Mouse (Mus musculus) stomach, embryonic 15.5 days (tissue): ENCODE data around the gene Tnfrsf26. TPM values are rescaled to one million over a fixed set of nuclear protein-coding genes. Genes with fewer than 3 reads are reported as not detected.

Experiments
- ATAC-seq: fragments of 200-750 bp; cut with Nextera tagmentation; 2 replicates; pipeline ENCODE4 v1.8.0; 2017; ENCODE audit warnings: low read depth, moderate number of reproducible peaks, moderate TSS enrichment; ENCODE audit not compliant: insufficient read depth, low FRiP score
- H3K27ac ChIP-seq: fragments of 300-500 bp; sonication (generic); 2 replicates; pipeline ENCODE4 v1.5.1; 2015; ENCODE audit warnings: mild to moderate bottlenecking, inconsistent platforms
- H3K27me3 ChIP-seq: fragments of 300-500 bp; sonication (generic); replicated peaks from 2 replicates; pipeline ENCODE4 v1.6.1; 2015; ENCODE audit warnings: inconsistent platforms
- H3K36me3 ChIP-seq: fragments of 300-500 bp; sonication (generic); 2 replicates; pipeline ENCODE4 v1.6.1; 2015; ENCODE audit warnings: inconsistent platforms
- H3K4me1 ChIP-seq: fragments of 300-500 bp; sonication (generic); 2 replicates; pipeline ENCODE4 v1.6.1; 2015; ENCODE audit warnings: inconsistent platforms
- H3K4me2 ChIP-seq: fragments of 300-500 bp; sonication (generic); 2 replicates; pipeline ENCODE4 v1.6.1; 2015; ENCODE audit warnings: mild to moderate bottlenecking, inconsistent platforms
- H3K4me3 ChIP-seq: fragments of 300-500 bp; sonication (generic); replicated peaks from 2 replicates; pipeline ENCODE4 v1.5.1; 2015; ENCODE audit warnings: inconsistent platforms
- H3K9ac ChIP-seq: fragments of 300-500 bp; sonication (generic); 2 replicates; pipeline ENCODE4 v1.6.1; 2015; ENCODE audit warnings: inconsistent platforms
- H3K9me3 ChIP-seq: fragments of 300-500 bp; sonication (generic); 2 replicates; pipeline ENCODE4 v1.6.1; 2016; ENCODE audit warnings: inconsistent platforms
- WGBS: fragments of 180-500 bp; shearing (Covaris S2); methylation state at CpG from one replicate; pipeline ENCODE4 v1.1.7; 2015; 5-methylcytosine and 5-hydroxymethylcytosine counted together
- microRNA-seq: library from miRNA; unstranded; fragments of <30 nt; microRNA quantifications from one replicate; pipeline ENCODE4, GENCODE M21; 2016
- polyA plus RNA-seq: library from polyadenylated mRNA; unstranded; fragments of >200 nt; fragmentation: Nextera tagmentation; extraction: Ambion mirVana; gene quantifications from 2 replicates; pipeline ENCODE4 v1.2.1, GENCODE M21; 2015

Tnfrsf26 gene
- polyA plus RNA-seq, 1 experiment from 2014 or later, result 0.48 TPM

DNA sequence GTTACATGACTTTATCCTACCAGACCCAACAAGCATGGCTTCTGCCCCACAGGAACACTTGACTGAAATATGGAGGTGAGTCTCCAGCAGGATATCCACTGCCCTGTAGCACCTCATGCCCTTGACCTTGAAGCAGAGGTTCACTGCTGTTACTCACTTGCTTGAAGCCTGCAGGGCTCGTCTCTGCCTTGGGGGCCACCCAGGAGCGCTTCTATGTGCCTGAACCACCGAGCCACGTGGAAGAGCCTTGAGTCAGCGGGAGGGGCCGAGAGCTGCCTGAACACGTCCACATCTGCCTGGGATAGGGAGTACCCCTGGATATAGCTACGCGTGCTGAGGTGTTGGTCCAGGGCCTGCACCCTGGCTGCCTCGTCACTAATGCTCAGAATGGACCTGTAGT is 36.3 kb downstream of the Tnfrsf26 start:
- ATAC-seq, result no peak
- Histone ChIP-seq H3K4me2 (no peak overlapping the region), H3K9me3 (no peaks in the 10 kb centered on the region), H3K4me3 (no peak overlapping the region), H3K4me1 (peaks cover 6% of the 10 kb centered on the region; the same call in 1 of the 2 replicates), H3K36me3 (peaks cover 9% of the 10 kb centered on the region), H3K27me3 (no peaks in the 10 kb centered on the region), H3K9ac (no peak overlapping the region), H3K27ac (no peak overlapping the region)
- 78% methylated on average over 10 of the region's 10 CpGs for WGBS

DNA sequence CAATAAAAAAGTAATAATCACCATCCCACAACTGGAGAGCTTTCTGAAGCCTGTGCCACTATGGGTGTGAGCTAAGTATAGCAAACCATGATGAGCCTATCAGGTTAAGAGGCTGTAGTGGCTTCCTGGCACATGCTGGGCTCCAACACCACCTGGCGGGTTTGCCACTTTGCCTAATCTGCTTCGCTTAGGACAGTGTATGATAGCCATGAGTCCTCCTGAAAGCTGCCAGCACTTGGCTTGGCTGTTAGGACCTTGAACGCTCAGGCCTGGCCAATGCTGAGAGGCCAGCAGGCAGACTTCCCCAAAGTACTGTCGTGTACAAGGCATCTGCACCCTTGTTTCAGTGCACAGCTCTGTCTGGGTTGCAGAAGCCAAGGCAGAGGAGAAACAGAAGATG is 40.5 kb downstream of the Tnfrsf26 start:
- Histone ChIP-seq H3K4me1 (no peaks in the 10 kb centered on the region), H3K27me3 (no peaks in the 10 kb centered on the region), H3K36me3 (peaks cover 39% of the 10 kb centered on the region), H3K9me3 (no peaks in the 10 kb centered on the region), H3K9ac (no peak overlapping the region), H3K27ac (no peak overlapping the region), H3K4me3 (no peak overlapping the region), H3K4me2 (no peak overlapping the region)
- 88% methylated on average over 4 of the region's 4 CpGs for WGBS
- no peak for ATAC-seq

DNA sequence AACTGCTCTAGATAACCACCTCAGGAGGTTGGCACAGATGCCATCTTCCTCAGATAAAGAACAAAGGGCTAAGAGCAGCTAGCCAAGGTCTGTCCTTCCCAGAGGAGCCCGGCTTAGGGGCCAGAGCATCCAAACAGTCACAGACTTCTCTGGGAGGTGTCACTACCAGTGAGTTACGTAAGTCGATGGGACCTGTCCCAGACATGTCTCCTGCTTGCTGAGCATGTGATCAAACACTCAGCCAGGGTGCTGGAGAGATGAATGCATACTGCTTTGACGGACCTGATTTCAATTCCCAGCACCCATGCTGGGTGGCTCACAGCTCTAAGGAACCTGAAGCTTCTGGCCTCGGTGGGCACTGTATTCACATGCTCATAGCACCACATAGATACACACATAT is 40.9 kb downstream of the Tnfrsf26 start:
- no peak overlapping the region for H3K9ac ChIP-seq
- H3K27ac ChIP-seq, result no peak overlapping the region
- H3K4me1 ChIP-seq, result no peaks in the 10 kb centered on the region
- H3K27me3 ChIP-seq, result no peaks in the 10 kb centered on the region
- no peak for ATAC-seq
- no peak overlapping the region for H3K4me2 ChIP-seq
- H3K36me3 ChIP-seq, result peaks cover 41% of the 10 kb centered on the region
- H3K9me3 ChIP-seq, result no peaks in the 10 kb centered on the region
- no peak overlapping the region for H3K4me3 ChIP-seq
- WGBS, result 86% methylated on average over 5 of the region's 5 CpGs

DNA sequence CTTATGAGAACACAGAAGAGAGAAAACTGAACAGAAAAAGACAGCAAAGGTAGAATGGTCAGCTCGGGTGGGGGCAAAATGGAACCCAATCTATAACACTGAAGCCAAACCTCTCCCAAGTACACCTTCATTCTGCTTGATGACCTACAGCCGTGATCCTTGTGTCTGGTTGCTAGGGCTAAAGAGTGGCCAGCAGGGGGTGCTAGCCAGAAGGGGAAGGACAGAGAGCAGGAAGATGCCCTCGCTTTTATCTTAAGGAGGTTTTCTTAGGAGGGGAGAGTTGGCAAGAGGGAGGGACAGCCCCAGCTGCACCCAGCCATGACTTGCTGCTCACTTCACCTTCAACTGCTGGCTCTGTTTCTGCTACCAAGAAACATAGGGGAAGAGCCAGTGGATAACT is 44.6 kb downstream of the Tnfrsf26 start:
- no peaks in the 10 kb centered on the region for H3K4me1 ChIP-seq
- no peak overlapping the region for H3K4me2 ChIP-seq
- no peak for ATAC-seq
- no peak overlapping the region for H3K9ac ChIP-seq
- no peaks in the 10 kb centered on the region for H3K9me3 ChIP-seq
- H3K36me3 ChIP-seq, result peaks cover 54% of the 10 kb centered on the region
- no peak overlapping the region for H3K4me3 ChIP-seq
- WGBS, result 29% methylated on average over 3 of the region's 3 CpGs
- no peak overlapping the region for H3K27ac ChIP-seq
- no peaks in the 10 kb centered on the region for H3K27me3 ChIP-seq

DNA sequence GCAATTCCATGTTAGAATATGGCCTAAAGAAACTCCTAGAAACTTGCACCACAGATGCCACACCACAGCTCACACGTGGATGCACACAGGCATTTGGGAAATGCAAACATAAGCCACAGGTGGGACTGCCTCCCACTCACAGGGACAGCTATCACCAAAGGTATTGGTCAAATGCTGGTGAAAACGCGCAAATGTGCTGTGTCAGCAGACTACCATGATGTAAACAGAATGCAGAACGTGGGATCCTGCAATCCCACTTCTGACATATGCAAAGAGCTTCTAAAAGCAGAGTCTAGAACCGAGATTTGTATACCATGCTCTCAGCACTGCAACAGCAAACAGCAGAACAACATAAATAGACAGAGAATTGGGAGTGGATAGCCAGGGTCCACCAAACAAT is 45.5 kb downstream of the Tnfrsf26 start:
- no peak for ATAC-seq
- Histone ChIP-seq H3K9me3 (no peaks in the 10 kb centered on the region), H3K36me3 (peaks cover 56% of the 10 kb centered on the region), H3K9ac (no peak overlapping the region), H3K4me2 (no peak overlapping the region), H3K4me1 (no peaks in the 10 kb centered on the region), H3K27ac (no peak overlapping the region), H3K4me3 (no peak overlapping the region), H3K27me3 (no peaks in the 10 kb centered on the region)
- WGBS, result 89% methylated on average over 5 of the region's 5 CpGs

DNA sequence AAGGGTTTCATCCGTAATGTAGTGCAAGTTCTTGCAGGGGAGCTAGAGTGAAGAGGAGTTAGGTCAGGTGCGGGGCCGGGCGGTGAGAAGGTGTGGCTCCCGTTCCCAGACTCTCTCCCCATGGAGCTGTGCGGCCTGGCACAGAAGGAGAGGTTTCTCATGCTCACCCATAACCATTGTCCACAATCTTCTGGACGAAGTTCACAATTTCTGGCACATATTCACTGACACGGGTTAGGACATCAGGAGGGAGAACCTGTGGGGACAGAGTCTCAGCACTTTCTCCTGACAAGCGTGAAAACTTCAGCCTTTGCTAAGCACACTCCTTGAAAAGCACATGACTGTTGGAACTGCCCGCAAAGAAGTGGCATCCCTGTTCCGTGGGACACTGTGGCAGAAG is 52.8 kb downstream of the Tnfrsf26 start:
- H3K27me3 ChIP-seq, result no peaks in the 10 kb centered on the region
- WGBS, result 94% methylated on average over 11 of the region's 11 CpGs
- ATAC-seq, result no peak

DNA sequence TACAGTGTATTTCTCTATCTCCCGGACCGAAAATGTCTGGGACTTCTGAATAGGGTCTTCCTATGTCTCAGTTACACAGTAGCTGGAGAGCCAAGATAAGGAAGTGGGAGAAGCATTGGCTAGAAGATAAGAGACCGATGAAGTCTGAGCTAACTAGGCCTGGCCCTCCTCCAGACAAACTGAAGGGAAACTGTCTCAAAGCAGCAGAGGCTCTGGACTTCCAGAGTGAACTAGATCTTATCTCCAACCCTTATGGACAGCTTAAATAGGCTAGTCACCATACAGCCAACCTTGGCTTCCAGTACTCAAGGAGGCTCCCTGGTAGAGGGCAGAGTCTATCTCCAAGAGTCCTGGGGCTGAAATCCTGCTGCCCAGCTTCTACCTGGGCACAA is 62.9 kb downstream of the Tnfrsf26 start:
- Histone ChIP-seq H3K9ac (no peak overlapping the region), H3K4me1 (no peaks in the 10 kb centered on the region), H3K36me3 (peaks cover 64% of the 10 kb centered on the region), H3K9me3 (no peaks in the 10 kb centered on the region), H3K4me2 (no peak overlapping the region), H3K27me3 (no peaks in the 10 kb centered on the region), H3K4me3 (no peak overlapping the region), H3K27ac (no peak overlapping the region)
- 84% methylated on average over 3 of the region's 3 CpGs for WGBS
- peak; percentile 75; the same call in 1 of the 2 replicates for ATAC-seq

More for the DNA sequence above, 52.8 kb downstream of the Tnfrsf26 start:
- Histone ChIP-seq H3K4me3 (no peak overlapping the region), H3K27ac (no peak overlapping the region), H3K9me3 (no peaks in the 10 kb centered on the region), H3K9ac (no peak overlapping the region), H3K4me2 (no peak overlapping the region), H3K4me1 (no peaks in the 10 kb centered on the region), H3K36me3 (peaks cover 76% of the 10 kb centered on the region)

DNA sequence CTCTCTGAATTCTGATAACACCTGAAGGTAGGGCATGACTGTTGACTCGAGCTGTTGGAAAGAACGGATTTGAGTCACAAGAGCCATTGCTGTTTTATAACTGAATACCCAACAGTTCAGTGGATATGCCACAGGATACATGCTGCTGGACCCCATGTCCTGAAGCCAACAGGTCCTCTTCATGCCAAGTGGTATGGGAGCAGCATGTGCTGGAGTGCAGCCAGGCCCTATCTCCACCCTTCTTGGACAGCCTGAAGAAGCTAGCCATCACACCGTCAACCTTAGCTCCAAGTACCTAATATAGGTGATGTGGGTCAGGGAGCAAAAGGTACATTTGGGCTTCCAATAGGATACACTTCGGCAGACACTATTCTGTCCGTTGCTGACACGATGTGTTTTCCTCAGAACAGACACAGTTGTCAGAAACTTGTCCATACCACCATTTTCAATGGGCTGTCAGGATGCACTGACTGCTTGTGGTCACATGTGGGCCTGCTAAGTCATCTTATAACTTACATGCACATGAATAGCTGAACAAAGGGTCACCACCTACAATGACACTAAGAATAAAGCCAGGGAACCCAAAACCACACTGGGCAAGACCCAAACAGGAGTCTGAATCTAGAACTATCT is 63.4 kb downstream of the Tnfrsf26 start:
- H3K27ac ChIP-seq, result no peak overlapping the region
- H3K27me3 ChIP-seq, result no peaks in the 10 kb centered on the region
- no peaks in the 10 kb centered on the region for H3K4me1 ChIP-seq
- H3K4me2 ChIP-seq, result no peak overlapping the region
- H3K9me3 ChIP-seq, result no peaks in the 10 kb centered on the region
- peaks cover 61% of the 10 kb centered on the region for H3K36me3 ChIP-seq
- no peak overlapping the region for H3K9ac ChIP-seq
- 88% methylated on average over 6 of the region's 6 CpGs for WGBS
- ATAC-seq, result no peak
- H3K4me3 ChIP-seq, result no peak overlapping the region

DNA sequence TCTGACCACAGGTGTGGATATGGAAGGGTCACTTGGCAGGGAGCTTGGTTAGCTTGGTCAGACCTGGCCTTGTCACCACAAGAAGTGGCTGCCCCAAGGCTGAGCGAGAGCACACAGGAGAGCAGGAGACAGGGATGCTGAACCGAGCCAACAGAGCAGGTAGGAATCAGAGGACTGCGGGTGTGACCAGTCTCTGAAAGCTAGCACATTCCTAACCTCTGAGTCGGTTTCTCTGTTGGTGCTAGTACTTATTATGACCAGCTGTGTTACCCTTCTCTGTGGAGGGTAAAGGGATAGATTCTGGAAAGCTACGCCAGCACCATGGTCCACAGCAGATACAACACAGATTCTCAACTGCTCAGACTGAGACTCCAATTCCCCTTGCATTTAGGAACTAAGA is 64.7 kb downstream of the Tnfrsf26 start:
- no peak overlapping the region for H3K9ac ChIP-seq

More for the DNA sequence above, 64.7 kb downstream of the Tnfrsf26 start:
- Histone ChIP-seq H3K9me3 (no peaks in the 10 kb centered on the region), H3K4me3 (no peak overlapping the region), H3K4me1 (no peaks in the 10 kb centered on the region), H3K36me3 (peaks cover 54% of the 10 kb centered on the region), H3K27me3 (no peaks in the 10 kb centered on the region), H3K27ac (no peak overlapping the region), H3K4me2 (no peak overlapping the region)
- 85% methylated on average over 5 of the region's 5 CpGs for WGBS
- no peak for ATAC-seq

Small RNA genes lying within 50 kb of the gene (microRNA-seq; reads per million reads assigned to microRNA genes)
- gene Mir7064, result 1.2 reads per million

Other genes starting within 250 kb of the Tnfrsf26 start
- 768 and 804 TPM in 2 replicates for gene Cdkn1c, start 167.7 kb downstream of the Tnfrsf26 start, polyA plus RNA-seq
- 9.2 and 11.7 TPM in 2 replicates for gene Slc22a18, start 155.0 kb downstream of the Tnfrsf26 start, polyA plus RNA-seq
- gene Phlda2, start 125.6 kb downstream of the Tnfrsf26 start, polyA plus RNA-seq, result 11.5 and 13.7 TPM in 2 replicates
- gene Nap1l4, start 79.6 kb downstream of the Tnfrsf26 start, polyA plus RNA-seq, result 185 and 205 TPM in 2 replicates
- 67.5 and 73.2 TPM in 2 replicates for gene Cars, start 28.6 kb downstream of the Tnfrsf26 start, polyA plus RNA-seq
- 5.7 and 6.8 TPM in 2 replicates for gene Tnfrsf22, start 20.9 kb upstream of the Tnfrsf26 start, polyA plus RNA-seq
- gene Tnfrsf23, start 57.1 kb upstream of the Tnfrsf26 start, polyA plus RNA-seq, result 1.9 and 3.4 TPM in 2 replicates
- 34.4 and 36.5 TPM in 2 replicates for gene Osbpl5, start 128.3 kb upstream of the Tnfrsf26 start, polyA plus RNA-seq
- gene Mrgprg, start 138.3 kb upstream of the Tnfrsf26 start, polyA plus RNA-seq, result not detected in 2 replicates
- gene Mrgpre, start 155.8 kb upstream of the Tnfrsf26 start, polyA plus RNA-seq, result 0.90 and 1.6 TPM in 2 replicates
- gene Nadsyn1, start 194.1 kb upstream of the Tnfrsf26 start, polyA plus RNA-seq, result 9.8 and 12.3 TPM in 2 replicates
- 49.9 and 51.1 TPM in 2 replicates for gene Dhcr7, start 194.4 kb upstream of the Tnfrsf26 start, polyA plus RNA-seq
- gene Gm498, start 238.1 kb upstream of the Tnfrsf26 start, polyA plus RNA-seq, result not detected in 2 replicates